Mouse (Mus musculus) cerebellum, adult 9-10 months (tissue): ENCODE measurements around the gene Tagln3.
A peak's percentile ranks its signal among the peaks of the same experiment; 100 is the strongest.

ENCODE experiments used
- DNase-seq: peaks from one replicate; pipeline ENCODE4 v3.0.0; 2022

Tagln3 gene

DNA sequence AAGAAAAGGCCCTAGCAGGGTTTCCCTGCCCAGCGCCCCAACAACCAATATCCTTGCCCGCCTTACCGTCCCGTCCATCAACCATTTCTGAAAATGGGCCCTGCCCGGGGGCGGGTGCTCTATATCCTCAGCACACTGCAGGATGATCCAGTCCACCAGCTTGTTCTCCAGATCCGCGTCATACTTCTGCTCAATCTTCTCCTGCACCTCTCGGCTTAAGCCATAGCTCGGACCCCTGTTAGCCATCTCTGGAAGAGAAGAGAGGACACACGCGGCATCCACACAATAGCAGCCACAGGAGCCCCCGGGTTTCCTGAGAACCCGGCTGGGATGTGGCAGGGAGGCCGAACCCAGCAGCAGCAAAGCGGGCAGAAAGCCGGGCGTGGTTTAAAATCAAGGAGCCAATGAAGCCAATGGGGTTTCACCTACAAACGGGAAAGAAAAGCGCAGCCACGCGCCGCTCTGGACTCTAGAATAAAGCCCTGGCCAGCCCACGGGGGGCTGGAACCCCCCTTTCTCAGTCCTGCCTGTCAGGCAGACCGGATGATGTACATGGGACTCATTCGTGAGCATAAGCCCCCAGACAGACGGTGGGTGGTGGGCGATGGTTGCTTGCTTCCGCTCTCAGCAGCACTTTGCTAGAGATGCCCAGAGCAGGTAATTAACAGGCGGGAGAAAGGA lies at the start of gene Tagln3:
TSS of gene Tagln3 (minus strand) at position 548 of the 681 bp plus-strand sequence.
- peak; percentile 86 for DNase-seq

DNA sequence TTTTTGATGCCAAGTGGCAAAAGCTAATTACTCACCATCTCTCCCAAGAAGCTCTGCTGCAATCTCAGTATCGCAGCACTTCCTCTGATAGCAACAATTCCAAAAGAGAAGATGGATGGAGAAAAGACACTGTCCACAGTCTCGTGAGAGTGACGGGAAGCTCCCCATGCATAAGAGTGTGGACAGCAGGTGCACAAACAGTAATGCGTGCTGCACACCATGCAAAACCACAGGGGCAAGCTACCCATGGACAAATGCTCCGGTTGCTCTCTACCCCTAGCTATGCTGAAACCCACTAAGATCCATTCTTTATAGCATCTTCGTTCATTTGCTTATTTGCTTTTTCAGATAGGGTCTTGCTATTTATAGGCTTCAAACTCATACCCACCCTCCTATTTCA lies 46.5 kb upstream of the Tagln3 start:
- peak; percentile 52 for DNase-seq

DNA sequence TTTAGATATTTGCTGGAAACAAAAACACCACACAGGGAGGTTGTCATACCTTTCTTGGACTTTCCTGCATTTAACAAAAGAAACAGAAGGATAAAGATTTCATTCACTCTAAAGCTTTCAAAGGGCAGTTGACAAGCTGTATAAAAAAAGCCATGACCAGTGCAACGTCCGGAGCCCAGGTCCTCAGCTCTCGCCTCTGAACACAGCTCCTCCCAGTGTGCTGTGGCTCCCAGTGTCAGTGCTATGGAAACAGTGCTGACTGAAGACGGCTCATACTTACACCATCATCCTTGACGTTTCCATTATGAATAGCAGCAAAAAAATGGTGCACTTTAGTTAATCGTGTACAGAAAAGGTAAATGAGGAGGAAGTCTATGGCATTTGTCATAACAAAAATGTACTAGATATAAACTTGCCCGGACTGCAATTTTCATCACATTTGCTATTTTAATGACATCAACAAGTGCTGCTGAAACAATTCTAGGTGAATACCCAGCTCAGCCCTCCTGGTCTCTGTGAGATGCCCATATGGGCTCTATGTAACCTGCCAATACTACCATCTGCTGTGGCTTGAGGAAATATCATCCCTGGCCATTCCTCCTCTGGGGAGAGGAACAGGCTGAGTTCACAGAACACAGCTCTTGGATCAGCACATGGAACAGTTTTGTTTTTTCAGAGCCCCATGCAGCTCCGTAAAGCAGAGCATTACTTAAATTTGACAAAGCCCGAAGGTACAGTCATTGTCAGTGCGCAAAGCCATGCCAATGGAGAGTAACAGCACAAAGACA lies 43.6 kb upstream of the Tagln3 start:
- DNase-seq = peak; percentile 96

GRCm38 (mm10) chr16:45767434-45767833 lies 43.0 kb upstream of the Tagln3 start:
- DNase-seq = no peak

GRCm38 (mm10) chr16:45765801-45766494 lies 41.5 kb upstream of the Tagln3 start:
- no peak for DNase-seq

DNA sequence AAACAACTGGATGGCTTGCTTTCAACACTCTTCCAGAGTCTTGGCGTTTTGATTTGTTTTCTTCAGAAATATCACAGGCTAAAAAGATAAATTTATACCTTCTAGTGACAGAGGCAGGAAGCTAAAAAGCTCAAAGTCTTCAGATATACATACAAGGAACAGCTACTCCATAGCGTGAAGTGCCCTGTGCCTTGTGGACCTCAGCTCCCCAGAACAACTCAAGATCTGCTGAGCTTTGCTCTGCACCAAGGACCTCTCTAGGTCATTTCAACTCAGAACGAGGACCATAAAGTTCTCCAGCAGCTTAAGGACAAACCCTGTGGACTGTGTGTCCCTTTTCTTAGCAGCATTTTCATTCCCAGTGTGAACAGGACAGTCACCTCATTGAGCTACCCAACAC lies 40.7 kb upstream of the Tagln3 start:
- no peak for DNase-seq

DNA sequence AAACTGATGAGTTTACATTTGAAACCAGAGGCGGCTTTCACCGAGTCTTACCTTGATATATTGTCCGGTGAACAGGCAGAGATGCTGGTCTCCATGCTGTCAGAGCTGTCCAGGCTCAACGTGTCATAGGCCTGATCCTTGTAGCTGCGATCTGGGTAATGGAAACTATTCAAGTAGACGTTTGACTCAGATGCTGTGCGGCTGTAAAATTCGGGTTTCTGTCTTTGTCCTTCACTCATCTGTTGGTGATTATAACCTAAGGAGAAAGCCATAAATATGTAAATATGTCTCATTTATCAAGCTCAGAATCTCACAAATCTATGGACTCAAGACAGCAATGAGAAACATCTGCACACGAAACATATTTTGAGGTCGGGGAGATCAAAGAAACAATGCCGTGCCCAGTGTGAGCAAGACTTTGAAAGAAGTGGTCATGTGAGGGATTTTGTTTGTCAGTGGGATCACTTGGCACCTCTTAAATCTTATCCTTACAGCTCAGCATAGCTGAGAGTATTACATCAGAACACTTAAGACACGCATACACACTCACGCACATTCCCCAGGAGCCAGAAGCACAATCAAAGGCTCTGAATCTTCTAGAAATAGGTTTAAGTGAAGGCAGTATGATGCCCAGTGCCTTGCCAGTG lies 38.6 kb upstream of the Tagln3 start:
- DNase-seq = no peak

- DNase-seq = no peak
Observed at GRCm38 (mm10) chr16:45761425-45761824, 37.0 kb upstream of the Tagln3 start.

- DNase-seq = no peak
Observed at GRCm38 (mm10) chr16:45758726-45759269, 34.4 kb upstream of the Tagln3 start.

DNA sequence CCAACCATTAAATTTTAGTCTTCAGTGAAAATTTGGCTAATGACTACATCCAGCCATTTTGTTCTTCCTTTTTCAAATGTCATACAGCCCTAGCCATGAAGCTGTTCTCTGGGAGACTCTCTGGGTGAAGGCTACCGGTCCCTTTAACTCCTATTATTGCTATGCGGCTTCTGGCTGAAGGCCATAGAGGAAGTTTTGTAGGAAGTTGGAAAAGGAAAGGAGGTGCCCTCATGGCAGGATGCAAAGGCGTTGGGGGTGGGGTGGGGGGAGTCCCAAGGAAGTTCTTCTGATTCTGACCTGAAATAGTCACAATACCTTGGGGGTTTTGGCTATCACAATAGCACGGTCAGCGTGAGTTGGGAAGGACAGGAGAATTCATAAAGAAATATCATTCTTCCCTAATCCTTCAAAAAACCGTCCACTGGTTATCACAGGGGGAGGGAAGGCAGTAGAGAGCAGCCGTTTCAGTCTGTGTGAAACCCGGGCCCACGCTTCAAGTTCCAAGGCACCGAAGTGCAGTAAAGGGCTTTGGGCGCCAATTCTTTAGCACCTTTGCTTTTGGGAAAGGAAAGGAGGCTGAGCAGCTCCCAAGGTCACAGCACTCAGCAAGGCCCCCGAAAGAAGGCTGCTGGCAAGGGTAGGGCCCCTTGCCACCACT lies 33.1 kb upstream of the Tagln3 start:
- no peak for DNase-seq

DNA sequence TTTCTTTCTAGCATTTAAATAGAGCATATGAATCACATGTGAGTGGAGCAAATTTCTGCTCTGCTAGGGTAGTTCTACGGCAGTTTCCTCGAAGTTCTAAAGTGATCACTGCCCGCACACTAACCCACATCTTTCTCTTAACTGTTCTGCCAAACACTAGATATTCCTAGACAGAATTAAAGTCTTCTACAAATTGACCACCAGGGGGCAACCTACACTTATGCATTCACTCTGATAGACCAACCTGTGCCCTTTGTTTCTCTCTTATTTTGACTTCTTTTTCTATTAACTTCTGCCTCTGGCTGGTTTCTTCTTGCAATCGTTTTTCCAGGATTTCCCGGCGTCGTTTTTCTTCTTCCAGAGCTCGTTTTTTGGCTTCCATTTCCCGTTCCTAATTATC lies 32.4 kb upstream of the Tagln3 start:
- peak; percentile 86 for DNase-seq

DNA sequence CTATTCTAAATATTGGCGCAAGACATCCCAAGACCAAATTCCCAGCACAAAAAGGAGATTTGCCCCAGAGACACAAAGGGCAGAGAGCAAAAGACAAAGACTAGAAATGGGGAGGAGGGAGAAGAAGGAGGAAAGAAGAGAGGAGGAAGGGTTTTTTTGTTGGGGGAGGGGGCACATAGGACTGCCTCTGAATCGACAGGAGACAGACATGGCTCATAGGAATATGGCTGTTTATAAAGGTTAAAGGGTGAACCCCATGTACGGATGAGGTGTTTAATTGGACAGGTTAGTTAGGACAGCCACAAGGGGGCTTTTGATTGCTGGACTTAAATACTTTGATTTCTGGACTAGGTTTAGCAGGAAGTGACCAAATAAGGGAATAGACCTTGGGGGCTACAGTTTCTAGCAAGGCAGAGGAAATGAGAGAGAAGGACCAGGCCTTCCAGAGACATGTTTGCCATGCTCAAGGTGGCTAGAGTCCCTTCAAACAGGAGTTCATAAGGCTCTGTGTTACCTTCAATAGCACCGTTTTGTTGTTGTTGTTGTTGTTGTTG lies 19.3 kb upstream of the Tagln3 start:
- peak; percentile 61 for DNase-seq

DNA sequence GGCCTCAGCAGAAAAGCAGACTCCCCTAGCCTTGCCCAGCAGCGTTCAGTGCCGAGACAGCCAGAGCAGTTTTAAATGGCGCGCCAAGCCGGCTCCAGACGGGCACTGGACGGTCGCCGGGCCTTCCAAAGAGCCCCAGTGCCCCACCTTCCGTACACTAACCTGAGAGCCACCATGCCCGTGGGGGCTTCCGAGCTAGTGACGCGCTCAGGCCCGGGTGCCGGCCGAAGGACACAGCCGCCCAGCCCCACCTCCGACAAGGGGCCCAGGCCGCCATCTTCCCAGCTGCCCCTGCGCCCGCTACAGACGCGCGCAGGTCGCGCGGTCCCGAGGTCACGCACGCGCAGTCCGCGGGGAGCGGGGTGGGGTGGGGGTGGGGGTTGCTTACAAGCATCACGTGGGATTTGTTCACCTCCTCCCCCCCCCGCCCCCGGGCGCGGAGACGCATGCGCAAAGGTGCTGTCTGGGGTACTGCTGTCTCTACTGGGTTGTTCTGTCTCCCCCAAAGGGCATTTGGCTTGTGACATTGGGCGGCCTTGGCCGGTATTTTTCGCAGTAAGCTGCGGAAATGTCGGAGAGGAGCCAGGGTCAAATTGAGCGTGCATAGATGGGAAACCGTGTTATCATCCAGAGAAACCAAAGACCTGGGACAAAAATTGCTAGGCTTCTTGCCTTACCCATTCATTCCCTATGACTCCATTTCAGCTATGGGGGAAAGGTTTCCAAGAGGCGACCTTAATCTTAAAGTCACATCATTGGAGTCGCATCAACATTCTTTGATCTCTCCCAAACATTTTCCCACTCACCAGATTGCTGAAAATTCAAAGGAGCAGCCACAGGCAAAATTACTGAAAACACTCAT lies 18.4 kb upstream of the Tagln3 start, which contains the start of gene Abhd10:
TSS of gene Abhd10 (minus strand) at position 341 of the 862 bp plus-strand sequence.
- DNase-seq = peak; percentile 99

DNA sequence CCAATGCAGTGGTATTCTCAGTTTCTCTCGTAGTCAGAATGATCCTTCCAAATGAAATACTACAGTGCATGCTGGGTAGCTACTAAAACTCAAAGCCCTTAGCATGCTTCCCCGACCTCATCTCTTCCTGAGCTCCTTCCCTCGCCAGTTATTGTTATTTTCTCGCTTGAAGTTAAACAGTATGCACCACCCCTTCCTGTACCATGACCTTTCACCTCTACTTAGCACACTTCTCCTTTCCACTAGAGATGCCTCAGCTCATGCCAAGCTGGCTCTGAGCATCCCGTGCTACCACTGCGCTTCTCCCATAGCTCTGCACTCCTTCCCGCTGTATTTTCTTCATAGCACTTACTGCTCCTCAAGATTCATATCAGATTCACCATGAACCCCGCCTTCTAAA lies 13.5 kb upstream of the Tagln3 start:
- no peak for DNase-seq

DNA sequence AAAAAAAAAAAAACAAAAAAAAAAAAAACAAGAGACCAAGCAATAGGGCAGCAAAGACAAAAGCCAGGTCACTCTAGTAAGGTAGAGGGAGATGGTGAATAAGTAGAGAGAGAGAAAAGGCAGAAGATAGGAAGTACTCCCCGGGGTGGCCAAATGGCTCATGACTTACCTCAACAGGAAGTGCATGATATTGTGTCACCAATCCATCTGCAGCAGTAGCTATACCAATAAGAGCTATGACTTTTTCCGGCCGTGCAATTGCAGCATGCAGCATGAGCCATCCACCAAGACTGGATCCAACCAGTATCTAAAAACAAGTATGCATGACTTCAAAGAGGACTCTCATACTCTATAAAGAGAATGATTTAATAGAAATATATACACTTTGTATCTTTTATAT lies 12.3 kb upstream of the Tagln3 start:
- no peak for DNase-seq

DNA sequence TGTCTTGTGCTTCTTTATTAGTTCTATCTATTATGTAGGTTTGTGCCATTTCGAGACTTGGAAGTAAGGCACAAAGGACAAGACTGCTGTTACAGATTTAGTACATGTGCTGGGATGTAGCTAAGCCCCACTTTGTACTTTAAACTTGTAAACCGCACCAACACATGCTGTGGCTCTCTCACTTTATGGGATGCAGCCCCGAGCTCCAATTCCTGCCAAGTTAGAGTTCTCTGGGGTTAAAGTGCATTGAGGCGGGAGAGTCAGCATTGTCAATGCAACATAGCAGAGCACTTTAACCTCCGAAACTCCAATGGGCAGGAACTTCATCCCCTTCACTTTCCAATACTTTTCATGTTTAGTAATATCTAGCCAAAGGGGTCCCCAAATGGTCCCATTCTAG lies 4.8 kb upstream of the Tagln3 start:
- DNase-seq = no peak

- peak; percentile 72 for DNase-seq
Observed at GRCm38 (mm10) chr16:45724742-45725102, 314 bp upstream of the Tagln3 start.

- DNase-seq = peak; percentile 72
Observed at GRCm38 (mm10) chr16:45723172-45723901, 1.1 kb downstream of the Tagln3 start.

DNA sequence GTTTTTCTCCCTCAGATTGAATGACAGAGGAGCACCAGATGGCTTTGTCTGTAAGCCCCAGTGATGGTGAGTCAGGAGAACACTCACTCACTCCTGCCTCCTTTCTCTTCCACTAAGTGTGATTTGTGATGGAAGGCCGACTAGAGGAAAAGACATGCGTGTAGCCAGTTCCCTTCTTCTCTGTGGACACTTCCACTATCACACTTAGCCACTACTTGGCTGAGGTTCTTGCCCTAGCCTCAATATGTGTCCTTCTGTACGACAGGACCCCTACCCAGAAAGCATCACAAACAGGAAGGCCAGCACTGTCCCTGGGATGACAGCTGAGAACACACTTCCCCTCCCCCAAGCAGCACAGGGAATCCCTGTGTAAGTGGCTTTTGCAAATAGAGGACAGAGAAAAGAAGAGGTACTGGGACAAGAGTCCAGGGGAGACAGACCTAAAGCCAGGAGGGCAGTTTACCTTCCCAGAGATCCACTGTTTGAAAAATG lies 1.9 kb downstream of the Tagln3 start:
- peak; percentile 70 for DNase-seq

DNA sequence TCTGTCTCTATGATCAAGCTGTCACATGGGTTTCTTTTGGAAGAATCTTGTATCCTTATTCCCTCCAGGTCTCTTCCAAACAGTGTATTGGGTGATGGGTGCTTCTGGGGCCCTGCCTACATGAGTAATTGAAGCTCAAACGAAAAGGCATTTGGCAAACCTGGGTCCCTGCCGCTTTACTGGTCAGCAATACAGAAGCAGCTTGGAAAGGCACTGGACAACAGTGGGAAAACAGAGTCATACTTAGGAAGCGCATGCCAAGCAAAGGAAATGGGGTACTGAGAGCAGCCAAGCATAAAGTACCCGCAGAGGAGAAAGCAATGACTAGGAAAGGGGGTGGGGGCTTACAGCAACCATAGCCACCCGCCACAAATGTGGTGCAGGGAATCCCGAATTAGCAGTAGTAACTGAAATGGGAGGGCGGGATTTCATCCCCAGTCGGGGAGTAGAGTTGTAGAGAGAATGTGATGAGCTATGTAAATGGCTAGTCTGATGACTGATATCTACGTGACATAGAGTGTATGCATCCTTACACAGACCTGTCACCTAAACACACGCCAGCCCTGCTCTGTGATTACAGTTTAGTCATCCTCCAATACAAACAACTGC lies 4.3 kb downstream of the Tagln3 start:
- peak; percentile 75 for DNase-seq
